Mouse (Mus musculus) small intestine, adult 2 months (tissue): ENCODE data around the gene Tenm3.

Source experiments
- CTCF ChIP-seq: fragments of 200-500 bp; IDR thresholded peaks from 2 replicates; pipeline ENCODE4 v1.5.1; 2012; ENCODE audit warnings: low read depth, mild to moderate bottlenecking, control low read depth, inconsistent platforms, low read length, moderate library complexity, mixed read lengths; ENCODE audit not compliant: insufficient replicate concordance, insufficient read length; ENCODE audit errors: extremely low read depth
- POLR2A ChIP-seq: fragments of 200-500 bp; IDR thresholded peaks from 2 replicates; pipeline ENCODE4 v1.6.1; 2012; ENCODE audit warnings: low read depth, mild to moderate bottlenecking, control low read depth, inconsistent platforms, low read length, moderate library complexity

DNA sequence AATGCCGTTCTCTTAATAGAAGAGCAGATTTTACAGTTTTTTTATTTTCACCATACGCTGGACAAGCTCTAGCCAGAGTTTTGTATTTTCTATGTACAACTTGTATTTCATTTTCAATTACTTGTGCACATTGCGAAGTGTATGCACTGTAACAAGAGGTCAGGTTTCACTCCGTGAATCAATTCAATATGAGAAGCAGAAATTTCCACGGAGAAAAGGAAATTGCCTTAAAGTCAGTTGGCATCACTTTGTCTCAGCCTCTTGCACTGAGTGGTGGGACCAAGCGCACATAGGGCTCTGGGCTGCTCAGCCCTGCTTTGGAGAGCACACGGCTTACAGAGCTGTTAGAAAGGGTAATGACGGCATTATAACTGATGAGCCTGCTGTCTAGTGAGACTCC, 41.5 kb downstream of the Tenm3 start:
- TF ChIP-seq CTCF (no peak), POLR2A (no peak)
